Mouse (Mus musculus) right cerebral cortex, postnatal 10 days (tissue): ENCODE measurements around the gene Fgfr2.

Experiments used
- DNase-seq, 2 experiments: peaks; one replicate each; pipeline ENCODE4 v3.0.0; 2021; ENCODE audit warnings: low spot score in 2 of 2

Fgfr2 gene

DNA sequence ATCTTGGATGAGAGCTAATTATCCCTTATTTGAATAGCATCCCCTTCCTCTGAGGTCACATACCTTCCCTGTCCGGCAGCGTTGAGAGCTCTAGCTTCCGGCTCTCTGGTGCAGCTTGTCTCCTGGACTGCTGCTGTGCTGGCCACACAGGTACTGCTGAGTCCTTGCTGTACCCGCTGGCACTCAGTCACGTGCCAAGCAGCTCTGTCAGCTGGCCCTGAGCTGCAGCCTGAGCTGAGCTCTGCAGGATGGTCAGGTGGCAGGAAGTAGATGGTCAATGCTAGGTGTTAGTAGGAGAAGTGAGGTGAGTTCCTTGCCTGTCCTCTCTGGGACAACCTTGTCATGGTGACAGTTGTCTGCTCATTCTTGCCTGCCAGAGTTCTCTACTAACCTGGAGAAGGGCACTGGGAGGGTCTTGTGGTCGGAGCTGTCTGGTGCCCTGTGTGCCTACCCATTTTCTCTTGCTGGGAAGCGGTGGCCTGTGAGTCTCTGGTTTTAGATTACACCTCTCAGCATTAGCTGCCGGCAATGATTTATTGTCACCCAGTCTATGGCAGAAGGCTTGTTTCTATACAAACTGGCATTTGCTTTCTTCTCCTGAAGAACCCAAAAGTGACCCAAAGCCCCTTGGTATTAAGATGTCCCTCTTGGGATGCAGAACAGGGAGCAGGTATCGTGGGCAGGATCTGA, 2402.4 kb downstream of the Fgfr2 start:
- no peak for DNase-seq

DNA sequence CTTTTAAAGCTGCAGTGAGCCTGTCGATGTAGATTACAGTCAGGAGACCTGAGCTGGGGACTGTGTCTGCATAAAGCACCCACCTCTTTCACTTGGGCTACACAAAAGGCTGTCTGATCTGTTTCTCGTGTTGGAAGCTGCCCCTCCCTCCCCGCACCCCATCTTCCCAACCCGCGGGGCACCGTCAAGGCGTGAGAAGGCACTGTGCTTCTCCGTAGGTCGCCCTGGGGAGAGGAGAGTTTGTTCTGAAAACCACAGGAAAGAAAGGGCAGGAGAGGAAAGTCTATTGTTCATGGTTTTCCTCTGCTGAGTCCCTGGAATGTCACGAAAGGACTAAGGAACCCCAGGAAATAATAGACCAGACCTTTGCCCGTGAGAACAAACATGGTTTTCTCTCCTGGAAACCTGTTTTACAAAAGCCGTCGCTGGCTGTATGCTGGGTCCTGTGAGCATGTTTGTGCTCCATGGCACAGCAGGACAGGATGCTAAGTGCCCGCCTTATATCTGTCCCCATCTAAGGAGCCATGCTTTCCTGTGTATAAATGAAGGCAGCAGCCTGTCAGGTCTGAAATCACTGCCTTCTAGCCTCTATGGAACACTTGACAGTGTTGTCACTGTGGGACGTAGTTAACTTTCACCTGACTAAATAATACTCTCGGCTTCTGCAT, 2403.1 kb downstream of the Fgfr2 start:
- DNase-seq, result no peak

DNA sequence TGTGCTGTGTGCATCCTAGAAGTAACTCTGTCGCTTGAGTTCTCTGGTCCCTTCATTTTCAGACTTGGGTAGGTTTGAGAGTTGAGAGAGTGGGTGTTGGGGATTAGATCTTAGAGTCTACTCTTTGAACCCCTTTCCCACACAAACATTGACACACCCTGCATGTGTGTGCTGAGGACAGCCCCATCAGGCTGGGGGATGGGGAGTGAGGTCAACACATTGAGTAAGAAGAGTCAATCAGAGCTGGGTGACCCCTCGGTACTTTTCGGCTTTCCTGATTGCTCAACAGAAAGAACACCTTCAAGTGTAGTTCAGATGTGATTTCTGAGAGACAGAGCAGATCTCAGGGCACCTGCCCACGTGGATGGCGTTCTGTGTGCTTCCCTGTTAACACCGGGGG, 2406.2 kb downstream of the Fgfr2 start:
- DNase-seq, result no peak

DNA sequence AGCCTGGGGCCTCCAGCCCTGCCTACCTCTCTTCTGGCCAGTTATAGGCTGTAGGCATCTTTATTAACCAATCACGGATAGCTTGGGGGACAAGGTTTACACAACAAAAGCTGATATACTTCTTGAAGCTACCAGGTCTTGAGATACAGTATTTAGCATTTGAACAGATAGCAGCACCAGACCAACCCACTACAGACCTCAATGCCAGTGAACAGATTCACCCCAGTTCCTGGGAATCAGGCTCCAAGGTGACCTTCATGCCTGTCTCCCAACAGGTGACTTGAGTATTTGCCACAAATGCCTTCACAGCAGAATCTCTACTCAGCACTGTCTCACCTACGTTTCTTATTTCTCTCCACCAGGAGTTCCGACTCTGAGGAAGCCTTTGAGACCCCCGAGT, 2406.8 kb downstream of the Fgfr2 start:
- no peak for DNase-seq

DNA sequence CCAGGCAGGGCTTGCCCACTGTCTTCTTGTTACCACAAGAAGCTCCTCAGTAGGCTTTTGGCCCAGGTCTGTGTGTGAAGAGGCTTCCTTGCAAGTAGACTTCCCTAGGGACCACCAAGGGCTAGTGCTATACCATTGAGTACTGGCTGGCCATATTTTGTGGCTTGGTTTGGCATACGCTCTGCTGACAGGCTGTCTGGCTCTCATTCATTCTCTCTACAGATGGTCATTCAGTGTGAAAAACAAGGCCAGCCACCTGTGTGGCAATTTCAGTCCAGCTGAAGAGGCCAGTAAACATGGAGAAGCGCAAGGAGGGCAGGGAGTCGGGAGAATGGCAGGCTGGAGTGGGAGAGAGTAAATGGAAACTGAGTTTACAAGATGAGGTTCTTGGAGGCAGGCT, 2407.7 kb downstream of the Fgfr2 start:
- DNase-seq, result no peak

DNA sequence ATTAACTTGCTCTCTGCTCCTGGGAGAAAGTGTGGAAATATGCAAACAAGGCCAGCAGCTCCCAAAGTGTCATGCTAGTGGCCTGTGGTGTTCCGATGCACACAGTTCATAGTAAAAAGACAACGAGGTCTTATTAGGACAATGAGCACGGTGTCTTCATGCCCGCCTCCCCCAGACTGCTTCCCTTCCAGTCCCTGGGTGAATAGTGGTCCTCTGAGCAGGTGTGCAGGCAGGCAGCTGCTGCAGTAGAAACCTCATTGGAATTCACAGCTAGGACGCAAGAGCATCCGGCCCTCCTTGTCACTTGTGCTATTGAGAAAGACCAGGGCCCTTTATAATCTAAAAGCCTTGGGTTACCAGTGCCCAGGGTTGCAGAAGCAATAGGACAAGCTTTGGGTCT, 2409.8 kb downstream of the Fgfr2 start:
- DNase-seq, result peak; percentile 52 to 66

DNA sequence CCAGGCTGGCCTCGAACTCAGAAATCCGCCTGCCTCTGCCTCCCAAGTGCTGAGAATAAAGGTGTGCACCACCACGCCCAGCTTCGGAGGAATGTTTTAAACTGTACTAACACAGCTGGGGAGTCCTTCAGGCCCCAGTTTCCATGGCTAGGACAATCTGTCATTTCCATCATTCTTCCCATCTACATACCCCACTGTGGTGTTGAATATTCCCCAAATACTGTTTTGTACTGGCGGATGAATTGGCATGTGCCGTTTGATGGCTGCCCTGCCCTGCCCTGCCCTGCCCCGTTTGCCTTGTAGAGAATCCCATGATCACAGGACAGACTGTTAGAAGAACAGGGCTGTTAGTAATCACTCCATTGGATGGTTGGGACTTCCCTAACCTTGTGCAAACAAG, 2411.3 kb downstream of the Fgfr2 start:
- no peak for DNase-seq

DNA sequence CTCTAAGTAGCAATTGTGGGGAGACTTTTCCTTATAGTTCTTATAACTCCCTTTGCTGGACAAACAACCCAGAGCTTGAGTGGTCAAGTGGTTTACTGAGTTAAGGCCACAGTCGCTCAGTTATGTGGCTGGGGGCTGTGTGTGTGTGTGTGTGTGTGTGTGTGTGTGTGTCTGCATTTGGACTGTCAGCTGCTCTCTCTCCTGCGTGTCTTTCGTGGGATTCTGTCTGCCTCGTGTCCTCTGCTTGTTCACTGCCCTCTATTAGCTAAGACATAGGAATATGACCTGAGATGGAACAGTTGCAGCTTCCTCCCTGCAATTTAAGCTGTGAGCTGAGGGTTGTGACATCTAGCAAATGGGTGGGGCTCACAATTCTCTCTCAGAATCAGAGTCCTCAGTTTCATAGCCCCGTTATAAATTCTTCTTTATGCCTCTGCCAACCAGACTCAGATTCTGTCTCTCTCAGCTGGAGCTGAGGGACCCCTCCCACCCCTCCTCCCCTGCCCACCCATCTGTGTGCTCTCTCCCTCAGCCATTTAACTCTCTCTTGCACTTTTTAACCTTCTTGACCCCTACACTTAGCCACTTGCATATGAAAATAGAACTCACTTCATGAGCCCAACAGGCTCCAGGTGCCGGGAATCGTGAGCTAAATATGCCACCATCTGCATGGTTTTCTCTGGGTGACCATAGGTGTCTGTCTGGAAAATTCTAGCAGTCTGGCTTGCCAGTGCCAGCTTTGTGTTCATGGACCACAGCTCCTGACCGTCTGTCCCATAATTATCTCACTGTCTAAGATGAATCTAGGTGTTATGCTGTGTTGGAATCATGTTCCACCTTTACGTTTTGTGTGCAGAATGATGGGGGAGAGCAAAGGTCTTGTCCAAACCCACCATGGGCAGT, 2413.5 kb downstream of the Fgfr2 start:
- DNase-seq, result no peak

DNA sequence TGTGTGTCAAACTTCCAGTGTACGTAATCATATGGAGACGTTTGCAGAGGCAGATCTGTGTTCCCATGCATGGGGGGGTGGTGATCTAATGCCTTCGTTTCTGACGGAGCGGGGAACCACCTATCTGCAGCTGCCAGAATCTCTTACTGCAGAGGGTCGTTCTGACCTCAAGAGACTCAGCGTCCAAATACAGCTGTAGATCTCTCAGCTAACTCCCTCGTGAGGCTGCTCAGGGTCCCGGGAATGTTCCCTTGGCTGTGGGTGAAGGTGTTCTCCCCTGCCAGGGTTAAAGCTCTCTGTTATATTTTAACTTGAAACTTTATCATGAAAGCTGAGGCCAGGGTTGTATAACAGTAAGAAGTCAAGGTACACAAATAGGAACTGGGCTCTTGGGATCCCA, 2414.2 kb downstream of the Fgfr2 start:
- DNase-seq, result no peak

DNA sequence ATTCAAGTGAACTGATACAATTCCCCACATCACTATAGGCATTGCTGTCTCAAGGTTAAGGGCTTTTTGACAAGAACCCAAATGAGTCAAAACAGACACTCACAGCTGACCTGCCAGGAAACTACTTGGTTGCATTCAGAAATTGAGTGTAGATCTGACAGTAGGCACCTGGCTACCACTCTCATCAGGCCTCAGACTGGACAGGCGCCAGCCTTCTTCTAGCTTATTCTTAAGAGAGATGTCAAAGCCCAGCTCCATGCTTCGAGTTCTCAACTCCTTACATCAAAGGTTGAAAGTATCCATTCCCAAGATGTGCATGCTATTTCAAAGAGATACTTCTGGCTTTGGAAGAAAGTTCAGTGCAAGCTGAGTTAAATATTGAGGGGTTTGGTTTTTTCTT, 2417.9 kb downstream of the Fgfr2 start:
- no peak for DNase-seq

DNA sequence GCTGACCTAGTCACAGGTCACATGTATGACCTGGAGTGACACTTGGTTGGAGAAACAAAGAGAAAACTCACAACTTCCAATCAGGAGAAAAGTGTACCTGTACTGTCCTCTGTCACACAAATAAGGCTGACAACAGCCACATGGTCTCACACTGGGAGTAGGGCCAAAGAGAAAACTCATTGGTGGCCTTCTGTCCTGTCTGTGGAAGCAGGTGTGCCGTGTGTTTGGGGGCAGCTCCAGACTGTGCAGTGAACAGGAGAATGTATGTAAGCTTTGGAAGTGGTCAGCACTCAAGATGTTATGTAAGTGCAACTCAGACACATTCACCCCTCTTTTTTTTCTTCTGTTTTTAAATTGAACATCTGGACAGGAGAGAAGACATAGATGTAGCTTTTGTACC, 2421.8 kb downstream of the Fgfr2 start:
- DNase-seq, result no peak

DNA sequence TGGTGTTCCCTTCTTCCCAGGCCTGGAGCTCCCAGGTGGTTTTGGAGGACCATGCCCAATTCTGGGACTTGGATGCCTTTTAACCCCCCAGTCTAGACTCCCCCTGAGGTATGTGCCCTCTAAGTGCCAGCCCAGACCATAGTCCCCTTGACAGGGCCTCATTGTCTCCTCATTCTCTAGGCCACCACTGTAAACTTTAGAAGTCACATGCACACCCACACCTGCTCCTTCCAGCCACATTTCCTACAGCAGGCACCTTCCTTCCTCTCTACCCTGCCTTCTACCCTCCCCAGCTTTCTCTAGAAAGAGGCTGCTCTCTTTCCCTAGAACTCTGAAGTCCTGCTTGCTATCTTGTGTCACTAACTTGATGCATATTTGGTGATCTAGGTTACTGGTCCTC, 2424.7 kb downstream of the Fgfr2 start:
- DNase-seq, result no peak

DNA sequence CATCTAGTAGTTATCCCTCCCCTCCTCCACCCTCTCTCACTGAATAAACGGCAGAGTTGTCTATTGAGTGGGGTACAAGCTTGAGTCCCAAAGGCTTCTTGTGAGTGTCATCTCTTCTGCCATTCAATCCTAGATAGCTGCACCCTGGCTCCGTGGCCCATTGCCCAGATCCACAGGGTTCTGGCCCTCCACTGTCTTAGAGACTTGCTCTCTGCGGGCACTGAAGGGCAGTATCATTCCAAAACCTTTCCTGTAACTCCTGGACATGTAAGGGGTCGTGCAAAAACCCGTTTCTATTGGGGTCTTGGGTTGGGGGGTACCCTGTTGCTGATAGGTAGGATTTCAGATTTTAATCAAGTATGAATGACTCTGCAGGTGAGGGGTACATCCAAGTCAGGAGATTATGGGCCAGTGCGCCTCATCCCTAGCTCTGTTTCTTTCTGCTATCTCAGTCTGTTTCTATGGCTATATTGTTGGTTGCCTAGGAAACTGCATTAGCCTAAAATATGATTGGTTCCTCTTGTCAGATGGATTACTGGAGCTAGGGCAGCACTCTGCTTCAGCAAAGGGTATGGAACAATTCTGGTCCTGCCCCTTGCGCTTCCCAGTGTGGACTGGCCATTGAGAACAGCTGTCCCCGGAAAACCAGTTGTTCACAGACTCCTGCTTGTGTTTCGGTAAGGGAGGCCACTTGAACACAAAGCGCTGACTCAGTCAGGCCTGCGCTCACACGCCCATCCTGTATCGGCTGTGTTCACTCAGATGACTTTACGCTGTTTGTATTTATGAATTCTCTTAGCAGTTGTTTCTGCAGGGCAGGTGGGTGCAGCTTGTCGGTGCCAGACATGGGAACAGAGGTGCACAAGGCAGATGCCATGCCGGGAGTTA, 2426.6 kb downstream of the Fgfr2 start:
- DNase-seq, result peak; percentile 52 to 55

DNA sequence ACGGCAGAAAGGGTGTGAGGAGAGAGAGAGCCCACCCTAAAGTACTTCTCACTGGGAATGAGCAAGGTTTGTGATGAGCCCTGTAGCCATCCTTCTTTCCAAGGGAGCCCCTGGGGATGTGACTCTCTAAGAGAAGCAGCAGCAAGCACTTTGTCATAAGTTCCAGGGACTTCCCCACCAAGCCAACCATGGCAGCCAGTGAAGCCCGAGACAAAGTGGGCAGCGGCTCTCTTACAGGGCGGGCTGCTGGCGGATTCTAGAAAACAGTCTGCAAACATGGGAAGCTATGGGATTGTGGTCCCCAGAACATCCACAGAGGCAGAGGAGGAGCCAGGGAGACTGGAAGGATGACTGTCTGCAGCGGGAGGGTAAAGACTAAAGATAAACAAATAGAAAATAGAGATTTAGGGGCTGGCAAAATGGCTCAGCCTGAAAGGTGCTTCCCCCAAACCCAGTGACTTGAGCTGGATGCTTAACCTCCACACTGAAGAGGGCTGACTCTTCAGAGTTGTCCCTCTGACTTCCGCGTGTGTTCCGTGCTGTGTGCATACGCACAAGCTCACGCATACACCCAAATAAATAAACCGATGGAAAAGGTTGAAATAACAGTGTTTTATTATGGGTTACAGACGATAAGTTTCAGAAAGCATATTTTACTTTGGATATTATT, 2427.3 kb downstream of the Fgfr2 start:
- no peak for DNase-seq

DNA sequence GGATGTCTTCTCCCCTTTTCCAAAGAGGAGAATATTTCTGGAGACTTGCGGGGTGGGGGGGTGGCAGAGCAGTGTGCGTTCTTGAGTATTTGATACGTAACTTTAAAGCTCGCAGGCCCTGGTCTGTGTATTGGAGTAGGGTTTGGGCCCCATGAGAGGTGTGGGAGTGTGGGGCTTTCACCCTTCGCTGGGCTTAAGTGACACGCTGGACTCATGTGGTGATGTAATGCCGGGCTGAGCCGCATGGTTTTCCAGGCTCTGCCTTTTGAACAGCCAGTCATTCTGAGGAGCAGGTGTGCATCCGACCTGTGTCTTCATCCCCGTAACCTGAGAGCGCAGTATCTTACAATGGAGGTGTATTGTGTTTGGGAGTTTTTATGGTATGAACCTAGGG, 2429.4 kb downstream of the Fgfr2 start:
- peak; percentile 40 to 49 for DNase-seq

DNA sequence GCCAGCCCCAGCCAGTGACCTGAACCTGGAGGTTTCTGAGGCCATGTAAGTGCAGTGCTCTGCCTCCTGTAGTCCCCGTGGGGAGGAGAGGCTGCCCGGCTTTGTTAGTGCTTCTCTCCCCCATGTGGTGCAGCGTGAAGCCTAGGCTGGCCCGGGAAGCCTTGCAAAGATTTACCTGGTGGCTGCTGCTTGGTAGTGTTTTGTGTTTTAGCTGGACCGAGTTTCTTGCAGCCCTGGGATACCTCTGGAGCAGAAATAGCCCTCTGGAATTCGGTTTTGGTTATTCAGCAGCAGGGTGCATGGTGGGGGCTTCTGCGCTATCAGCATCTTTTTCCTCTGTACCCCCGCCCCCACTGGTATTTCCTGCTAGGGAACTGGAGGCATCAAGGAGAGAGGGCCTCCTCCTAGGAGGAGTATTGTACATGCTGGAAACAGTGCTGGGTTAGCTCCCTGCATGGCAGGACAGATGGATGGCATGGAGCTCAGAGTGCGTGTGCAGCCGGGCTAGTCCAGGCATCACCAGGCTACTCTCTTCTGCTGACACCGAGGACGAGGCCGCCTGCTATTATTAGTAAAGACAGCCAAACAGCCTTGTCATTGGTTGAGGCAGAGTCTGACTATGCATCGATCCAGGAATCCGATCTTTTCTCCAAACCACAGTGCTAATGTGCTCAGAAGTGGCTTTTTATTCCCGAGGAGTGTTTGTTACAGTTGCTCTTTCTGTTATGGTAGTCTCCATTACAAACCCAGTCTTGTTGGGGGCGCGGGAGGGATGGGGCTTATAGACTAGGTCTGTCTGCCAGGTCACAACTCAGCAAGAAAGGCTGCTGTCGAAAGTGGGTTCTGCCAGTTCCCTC, 2430.0 kb downstream of the Fgfr2 start:
- peak; percentile 68 to 71 for DNase-seq

DNA sequence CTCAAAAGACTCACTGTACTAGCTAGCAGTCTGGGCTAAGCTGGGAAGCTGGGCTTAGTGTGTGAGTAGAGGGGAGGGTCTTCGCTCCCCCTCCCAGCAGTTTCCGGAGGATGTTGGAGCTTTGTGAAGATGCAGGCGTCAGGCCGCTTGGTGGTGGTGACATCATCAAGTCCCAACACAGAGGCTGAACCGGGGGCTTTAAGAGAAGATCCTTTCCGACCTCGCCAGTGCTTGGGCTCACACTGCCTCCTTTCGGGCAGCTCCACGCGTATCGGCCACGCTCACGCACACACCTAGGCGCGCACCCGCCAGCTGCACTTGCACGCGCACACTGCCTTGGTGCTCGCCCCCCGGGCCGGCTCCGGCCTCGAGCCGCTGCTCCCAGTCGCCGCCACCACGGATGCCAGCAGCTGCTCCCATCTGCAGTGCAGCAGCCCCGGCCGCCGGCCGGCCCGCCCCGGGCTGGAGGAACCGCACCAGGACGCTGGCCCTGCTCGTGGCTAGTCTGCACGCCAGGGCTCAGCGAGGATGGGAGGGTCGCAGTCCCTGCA, 2430.7 kb downstream of the Fgfr2 start:
- peak; percentile 88 to 90 for DNase-seq

DNA sequence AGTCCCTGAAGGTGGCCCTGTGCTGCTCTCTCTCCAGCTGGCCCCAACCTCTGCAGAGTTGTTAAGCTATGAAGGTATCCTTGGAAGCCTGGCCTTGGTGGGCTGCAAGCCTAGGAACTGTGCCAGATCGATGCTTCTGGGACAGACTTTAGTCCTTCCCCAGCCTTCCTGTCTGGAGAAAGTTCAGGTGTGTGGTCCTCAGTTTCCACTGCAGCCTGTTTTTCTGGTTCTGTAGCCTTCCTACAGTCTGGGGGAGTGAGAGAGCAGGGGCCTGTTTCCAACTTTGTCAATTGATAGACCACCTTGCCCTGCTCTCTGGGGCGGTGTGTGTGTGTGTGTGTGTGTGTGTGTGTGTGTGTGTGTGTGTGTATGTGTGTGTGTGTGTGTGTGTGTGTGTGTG, 2431.2 kb downstream of the Fgfr2 start:
- no peak for DNase-seq

DNA sequence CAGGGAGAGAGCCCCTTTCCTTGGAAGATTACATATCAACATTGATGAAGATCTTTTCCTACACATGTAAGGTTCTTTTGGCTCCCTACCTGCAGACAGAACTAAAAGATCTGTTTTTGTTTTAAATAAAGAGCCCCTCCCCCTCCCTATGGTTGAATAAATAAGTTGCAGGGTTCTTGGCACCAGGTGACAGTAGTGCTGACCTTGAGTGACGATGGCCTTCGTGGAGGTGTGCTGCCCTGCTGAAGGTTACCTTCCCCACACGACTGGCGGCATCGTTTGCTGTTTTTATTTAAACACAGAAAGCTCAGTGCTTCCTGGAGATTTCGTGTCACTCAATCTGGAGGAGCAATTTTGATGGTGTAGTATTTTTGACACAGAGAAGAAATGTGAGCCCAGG, 2432.3 kb downstream of the Fgfr2 start:
- no peak for DNase-seq

DNA sequence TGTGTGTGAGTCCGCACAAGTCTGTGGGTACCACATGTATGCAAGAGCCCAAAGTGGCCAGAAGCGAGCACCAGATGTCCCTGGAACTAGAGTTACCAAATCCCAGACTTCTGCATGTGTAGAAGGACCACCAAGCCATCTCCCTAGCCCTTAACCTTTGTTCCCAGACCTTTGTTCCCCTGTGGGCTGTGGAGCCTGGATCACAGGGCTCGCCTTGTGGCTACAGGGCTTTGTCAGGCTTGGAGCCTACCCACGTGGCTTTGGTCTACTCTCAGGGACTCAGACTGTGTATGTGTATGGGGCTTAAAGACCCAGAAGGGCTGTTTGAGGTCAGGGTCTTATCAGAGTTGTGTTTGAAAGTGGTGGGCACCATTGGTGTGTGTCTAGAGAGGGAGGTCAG, 2434.5 kb downstream of the Fgfr2 start:
- DNase-seq, result no peak
